Mouse (Mus musculus): ENCODE results near the gene Cort. TPM values are rescaled to one million over a fixed set of nuclear protein-coding genes. Genes with fewer than 3 reads are reported as not detected.
"Not testable (repeated sequence)": the region's sequence is repeated elsewhere in the genome, so short reads cannot be mapped to it uniquely, and the experiment has no call there.

The Cort gene
- total RNA-seq, 1 experiment from 2014 or later, result not detected

DNA sequence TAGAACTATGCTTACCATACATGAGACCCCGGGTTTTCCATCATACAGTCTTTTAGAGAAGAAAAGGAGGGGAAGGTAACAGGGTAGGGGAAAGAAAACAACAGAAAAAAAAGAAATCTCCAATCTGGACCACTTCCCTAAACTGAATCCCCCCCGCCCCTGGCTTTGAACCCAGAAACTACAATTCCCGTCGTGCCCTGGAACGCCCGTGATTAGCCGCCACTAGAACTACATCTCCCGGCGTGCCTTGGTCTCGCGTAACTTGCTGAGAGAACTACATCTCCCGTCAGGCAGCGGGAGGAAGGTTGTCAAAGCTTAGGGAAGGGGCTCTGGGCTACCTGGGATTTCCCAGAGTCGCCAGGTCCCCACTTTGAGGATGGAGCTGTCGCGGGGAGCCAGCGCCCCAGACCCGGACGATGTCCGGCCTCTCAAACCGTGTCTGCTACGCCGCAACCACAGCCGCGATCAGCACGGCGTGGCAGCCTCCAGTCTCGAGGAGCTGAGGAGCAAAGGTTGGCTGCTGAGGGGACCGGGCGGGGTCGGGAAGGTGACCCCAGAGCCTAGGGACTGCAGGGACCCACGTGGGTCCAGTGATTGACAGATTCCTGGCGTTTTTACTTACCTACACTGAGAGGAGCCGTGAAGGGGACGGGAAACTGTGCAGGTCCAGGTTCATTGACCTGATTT lies 22.5 kb downstream of the Cort start, which contains the start of gene Dffa:
Dffa (plus strand) TSS at position 272 of the 687 bp plus-strand sequence.
- peak; percentile 92 for ATAC-seq (ENCODE audit: extremely low read depth, insufficient number of reproducible peaks, low FRiP score, poor library complexity, severe bottlenecking)

DNA sequence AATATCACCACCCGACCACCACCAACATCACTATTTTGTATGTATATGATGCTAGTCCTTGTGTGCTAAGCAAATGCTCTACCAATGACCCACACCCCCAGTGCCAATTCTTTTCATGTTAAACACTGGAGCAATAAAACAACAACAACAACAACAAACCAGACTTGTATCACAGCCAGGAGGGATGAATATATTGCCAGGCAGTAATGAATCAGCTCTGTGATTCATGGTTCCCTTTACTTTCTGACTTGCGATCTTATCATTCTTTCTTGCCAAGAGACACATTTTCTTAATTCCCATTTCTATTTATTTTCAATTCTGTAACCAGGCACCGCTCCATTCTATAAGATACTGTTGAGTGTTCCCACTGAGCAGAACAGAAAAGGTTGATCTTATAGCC lies 25.1 kb downstream of the Cort start:
- ATAC-seq (ENCODE audit: extremely low read depth, insufficient number of reproducible peaks, low FRiP score, poor library complexity, severe bottlenecking), result no peak

DNA sequence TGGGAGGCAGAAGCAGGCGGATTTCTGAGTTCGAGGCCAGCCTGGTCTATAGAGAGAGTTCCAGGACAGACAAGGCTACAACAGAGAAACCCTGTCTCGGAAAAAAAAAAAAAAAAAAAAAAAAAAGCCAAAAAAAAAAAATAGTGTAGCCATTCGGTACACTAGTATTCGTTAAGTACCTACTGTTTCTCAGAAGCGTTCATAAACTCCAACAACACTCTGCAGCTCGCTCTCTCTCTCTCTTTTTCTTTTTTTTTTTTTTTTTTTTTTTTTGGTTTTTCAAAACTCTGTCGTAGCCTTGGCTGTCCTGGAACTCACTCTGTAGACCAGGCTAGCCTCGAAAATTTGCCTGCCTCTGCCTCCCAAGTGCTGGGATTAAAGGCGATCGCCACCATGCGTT lies 26.1 kb downstream of the Cort start:
- not testable (repeated sequence) for ATAC-seq (ENCODE audit: extremely low read depth, insufficient number of reproducible peaks, low FRiP score, poor library complexity, severe bottlenecking)

DNA sequence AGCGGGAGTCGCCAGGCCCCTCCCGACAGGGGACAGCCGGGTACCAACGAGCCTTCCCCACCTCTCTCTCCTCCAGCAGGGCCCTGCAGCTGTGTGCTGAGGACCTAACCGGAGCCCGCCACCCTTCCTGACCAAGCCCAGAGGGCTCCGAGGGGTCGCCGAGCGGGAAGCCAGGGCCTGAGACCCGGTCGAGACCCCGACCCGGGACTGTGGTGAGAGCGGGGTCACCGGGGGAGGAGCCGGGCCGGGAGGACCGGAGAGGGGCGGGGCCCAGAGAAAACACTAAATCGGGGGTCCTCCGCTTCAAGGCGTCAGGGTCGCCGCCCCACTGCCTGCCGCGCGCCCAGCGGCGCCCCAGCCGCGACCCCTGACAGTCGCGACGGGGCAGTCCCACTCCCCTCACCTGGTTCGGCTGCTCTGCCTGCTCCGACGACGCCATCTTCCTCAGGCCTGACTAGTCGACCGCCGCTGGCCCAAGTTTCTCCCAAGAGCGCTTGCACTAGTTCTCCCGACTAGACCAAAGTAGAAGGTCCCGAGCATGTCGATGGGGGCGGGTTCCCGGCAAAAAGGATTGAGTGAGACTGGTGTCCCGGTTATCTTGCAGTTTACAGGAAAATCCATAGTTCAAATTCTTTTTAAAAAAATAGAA lies 27.1 kb downstream of the Cort start, which contains the start of gene Pex14:
Pex14 (minus strand) TSS at position 508 of the 649 bp plus-strand sequence.
- peak; percentile 84 for ATAC-seq (ENCODE audit: extremely low read depth, insufficient number of reproducible peaks, low FRiP score, poor library complexity, severe bottlenecking)

DNA sequence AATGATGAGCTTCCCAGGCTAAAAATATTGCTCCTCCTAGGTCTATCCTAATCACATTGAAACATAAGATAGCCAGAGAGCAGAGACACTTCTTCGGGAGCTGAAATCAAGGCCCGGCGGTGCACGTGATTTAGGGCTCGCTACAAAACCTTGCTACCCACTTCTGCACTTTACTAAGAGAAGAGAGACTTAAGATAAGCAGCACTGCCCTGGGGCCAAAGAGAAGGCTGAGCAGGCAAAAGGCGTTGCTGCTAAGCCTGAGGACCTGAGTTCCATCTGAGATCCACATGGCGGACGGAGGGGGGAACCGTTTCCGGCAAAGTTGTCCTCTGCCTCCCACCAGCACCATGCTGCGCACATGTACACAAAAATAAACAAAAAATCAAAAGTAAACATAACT lies 28.0 kb downstream of the Cort start:
- no peak for ATAC-seq (ENCODE audit: extremely low read depth, insufficient number of reproducible peaks, low FRiP score, poor library complexity, severe bottlenecking)

DNA sequence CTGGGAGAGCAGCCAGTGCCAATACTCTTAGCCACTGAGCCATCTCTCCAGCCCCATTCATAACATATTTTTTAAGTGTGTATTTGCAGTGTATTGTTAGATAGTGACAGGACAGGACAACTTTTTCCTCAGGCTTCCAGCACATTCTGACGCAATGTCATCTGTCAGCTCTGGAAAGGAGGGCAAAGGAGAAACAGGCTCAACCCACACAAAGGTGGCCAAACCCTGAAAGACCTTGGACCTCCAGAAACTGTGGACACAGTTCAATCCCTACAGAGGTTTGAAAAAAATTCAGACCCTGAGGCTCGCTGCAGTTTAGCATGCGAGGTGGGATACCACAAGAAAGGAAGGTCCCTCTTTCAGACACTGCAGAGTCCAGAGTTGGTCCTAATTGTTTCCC lies 28.6 kb downstream of the Cort start:
- no peak for ATAC-seq (ENCODE audit: extremely low read depth, insufficient number of reproducible peaks, low FRiP score, poor library complexity, severe bottlenecking)

DNA sequence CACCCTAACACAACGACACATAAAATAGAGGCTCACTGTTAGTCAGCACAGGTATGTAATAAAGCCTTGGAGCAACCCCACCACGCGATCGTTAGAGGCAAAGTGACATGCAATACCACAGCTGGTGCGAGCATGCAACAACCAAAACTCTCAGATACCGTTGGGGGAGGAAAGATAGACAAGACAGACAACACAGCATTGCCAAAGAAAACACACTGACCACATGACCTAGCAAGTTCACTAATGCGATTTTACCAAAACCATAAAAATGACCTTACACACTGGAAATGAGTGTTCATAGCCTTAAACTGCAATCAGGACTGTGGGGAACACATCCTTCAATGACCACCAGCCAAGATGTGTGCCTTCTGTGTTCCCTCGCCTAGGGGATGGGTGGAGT lies 35.2 kb downstream of the Cort start:
- no peak for ATAC-seq (ENCODE audit: extremely low read depth, insufficient number of reproducible peaks, low FRiP score, poor library complexity, severe bottlenecking)

DNA sequence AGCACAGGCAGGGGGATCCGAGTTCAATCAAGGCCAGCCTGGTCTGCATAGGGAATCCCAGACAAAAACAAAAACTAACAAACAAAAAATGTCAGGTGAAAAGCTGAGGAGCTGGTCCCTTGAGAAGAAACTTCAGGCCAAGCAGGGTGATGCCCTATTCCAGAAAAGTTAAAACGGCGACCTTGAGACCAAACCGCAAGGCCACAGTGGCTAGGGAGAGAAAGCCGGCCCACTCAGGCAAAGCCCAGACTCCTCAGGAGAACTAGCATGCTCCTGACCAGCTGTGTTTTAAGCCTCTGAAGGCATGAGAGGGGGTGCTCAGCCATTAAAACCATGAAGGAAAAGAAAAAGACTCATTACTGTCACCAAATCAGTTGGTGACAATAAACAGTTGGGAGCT lies 41.2 kb downstream of the Cort start:
- ATAC-seq (ENCODE audit: extremely low read depth, insufficient number of reproducible peaks, low FRiP score, poor library complexity, severe bottlenecking), result no peak

DNA sequence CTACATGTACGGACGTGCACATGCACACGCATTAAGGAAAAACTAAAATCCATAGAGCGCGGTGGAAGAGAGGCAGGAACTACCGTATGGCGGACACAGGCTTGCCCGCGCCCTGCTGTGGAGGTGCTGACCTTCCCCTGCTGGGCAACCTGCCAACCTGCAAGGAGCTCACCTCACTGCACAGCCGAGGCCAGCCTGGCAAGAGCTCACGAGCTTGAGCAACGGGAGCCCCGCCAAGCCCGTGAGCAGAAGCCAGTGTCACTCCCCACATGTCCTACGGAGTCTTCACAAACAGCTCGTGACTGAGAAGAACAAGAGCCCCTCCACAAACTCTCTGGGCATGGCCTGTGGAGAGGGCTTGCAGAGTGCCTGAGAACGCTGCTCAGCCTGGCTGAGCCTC lies 45.0 kb downstream of the Cort start:
- no peak for ATAC-seq (ENCODE audit: extremely low read depth, insufficient number of reproducible peaks, low FRiP score, poor library complexity, severe bottlenecking)

DNA sequence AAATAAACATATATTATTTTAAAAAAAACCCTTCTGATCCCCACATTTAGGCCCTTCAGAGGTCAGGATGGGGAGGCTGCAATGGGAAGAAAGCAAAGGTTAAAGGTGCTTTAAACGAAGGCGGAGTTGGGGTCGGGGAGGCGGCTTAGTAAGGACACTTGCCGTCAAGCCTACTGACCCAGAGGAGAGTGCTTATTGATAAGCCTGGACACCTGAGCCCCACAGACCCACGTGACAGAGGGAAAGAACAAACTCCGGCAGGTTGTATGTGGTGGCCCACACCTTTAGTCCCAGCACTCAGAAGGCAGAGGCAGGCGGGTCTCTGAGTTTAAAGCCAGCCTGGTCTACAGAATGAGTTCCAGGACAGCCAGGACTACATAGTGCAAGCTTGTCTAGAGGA lies 46.5 kb downstream of the Cort start:
- no peak for ATAC-seq (ENCODE audit: extremely low read depth, insufficient number of reproducible peaks, low FRiP score, poor library complexity, severe bottlenecking)

DNA sequence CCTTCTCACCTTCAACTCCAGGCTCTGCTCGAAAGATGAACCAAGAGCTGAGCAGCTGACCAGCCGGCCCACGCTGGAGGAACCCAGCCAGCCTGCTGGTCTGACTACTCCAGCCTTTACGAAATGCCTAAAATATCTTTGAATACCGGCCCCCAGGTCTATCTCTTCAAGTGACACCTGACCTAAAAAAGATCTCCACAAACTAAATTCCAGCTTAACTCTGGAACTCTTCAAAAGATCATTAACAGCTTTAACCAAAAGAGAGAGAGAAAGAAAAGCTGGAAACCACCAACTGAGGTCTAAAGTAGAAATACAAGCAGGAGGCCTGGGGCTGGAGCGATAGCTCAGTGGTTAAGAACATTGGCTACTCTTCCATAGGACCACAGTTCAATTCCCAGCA lies 46.9 kb downstream of the Cort start:
- no peak for ATAC-seq (ENCODE audit: extremely low read depth, insufficient number of reproducible peaks, low FRiP score, poor library complexity, severe bottlenecking)

DNA sequence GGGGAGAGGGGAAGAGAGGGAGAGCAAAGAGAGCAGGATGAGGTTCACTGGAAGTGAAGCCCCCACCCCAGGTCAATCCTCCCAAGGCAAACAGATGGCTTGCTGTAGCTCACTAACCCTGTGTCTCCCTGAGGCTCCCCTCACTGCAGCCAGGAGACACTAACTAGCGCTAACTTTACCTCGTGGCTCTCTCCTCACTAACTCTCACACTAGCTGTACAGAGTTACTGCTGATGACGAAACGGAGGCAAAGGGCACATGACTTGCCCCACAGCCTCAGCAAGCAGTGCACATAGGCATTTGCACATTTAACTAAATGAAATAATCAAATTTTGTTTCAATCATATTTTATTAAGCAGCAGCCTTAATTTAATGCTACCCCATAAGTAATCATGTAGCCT lies 48.3 kb downstream of the Cort start:
- ATAC-seq (ENCODE audit: extremely low read depth, insufficient number of reproducible peaks, low FRiP score, poor library complexity, severe bottlenecking), result no peak

DNA sequence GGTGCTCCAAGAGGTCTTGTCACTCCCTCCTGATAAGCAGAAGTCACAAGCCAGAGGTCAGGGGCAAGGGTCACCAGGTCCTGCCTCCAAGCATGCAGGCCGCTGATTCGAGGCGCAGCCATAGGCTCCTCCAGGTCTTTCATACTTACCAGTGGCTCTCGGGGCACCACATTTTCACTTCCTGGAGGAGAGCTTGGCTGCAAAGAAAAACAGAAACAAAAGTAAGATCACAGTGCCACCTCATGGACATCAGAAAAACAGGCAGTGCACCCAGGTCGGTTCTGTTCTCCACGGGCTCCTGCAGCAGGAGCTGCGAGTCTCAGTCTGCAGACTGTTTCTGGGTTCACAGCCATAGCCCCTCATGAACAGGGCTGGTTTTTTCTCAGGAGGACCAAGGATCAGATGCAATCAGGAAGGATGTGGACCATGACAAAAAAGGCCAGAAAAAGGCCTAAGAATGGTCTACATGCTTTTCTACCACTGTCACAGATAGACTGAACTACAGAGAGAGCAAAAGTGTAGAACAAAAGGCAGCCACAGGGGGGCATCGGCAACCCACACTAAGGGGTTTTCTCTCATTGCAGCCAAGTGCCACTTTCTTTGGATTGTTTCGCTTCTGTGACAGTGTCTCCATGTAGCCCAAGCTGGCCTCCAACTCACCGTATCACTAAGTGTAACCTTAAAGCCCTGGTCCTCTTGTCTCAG lies 50.5 kb downstream of the Cort start:
- ATAC-seq (ENCODE audit: extremely low read depth, insufficient number of reproducible peaks, low FRiP score, poor library complexity, severe bottlenecking), result peak; percentile 77

DNA sequence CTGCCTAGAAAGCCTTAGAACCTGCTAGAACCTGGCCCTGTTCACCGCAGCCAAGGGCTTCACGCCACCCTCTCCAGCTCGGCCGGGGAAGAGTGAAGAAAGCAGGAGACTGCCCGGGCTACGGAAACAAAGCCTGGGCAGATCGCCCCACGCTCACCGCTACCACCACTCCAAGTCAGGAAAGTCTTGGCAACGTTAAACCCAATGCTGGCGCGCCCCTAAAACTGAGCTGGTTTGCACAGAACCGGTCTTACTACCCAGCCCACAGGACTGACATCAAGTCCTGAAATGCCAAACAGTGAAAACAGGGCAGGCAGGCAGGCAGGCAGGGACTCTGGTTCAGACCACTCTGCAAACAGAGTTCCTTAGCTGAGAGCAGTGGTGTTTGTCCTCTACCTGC lies 51.5 kb downstream of the Cort start:
- ATAC-seq (ENCODE audit: extremely low read depth, insufficient number of reproducible peaks, low FRiP score, poor library complexity, severe bottlenecking), result no peak

Other genes with a start within 250 kb of the Cort start
- 17.6 and 24.8 TPM in 2 replicates for gene Pex14, start 26.9 kb downstream of the Cort start, total RNA-seq (2017)
- gene Dffa, start 22.6 kb downstream of the Cort start, total RNA-seq (2017), result 19.2 and 24.7 TPM in 2 replicates
- gene Cenps, start 10.9 kb upstream of the Cort start, total RNA-seq (2017), result 3.8 and 7.1 TPM in 2 replicates
- gene Pgd, start 40.0 kb upstream of the Cort start, total RNA-seq (2017), result 171 and 177 TPM in 2 replicates
- gene Kif1b, start 180.9 kb upstream of the Cort start, total RNA-seq (2017), result 46.5 and 51.4 TPM in 2 replicates

All from neutrophil, adult 5-6 weeks (primary cell).